Mouse (Mus musculus) adrenal gland, adult 2 months (tissue): ENCODE measurements around the gene Heatr5b. TPM values are rescaled to one million over a fixed set of nuclear protein-coding genes. Genes with fewer than 3 reads are reported as not detected.
A peak's percentile ranks its signal among the peaks of the same experiment; 100 is the strongest.
"Not testable (repeated sequence)": the region's sequence is repeated elsewhere in the genome, so short reads cannot be mapped to it uniquely, and the experiment has no call there.

Experiments used
- DNase-seq: peaks from one replicate; pipeline ENCODE4 v3.0.0; 2021
- long read RNA-seq: library from polyadenylated mRNA; stranded (forward); transcript quantifications from one replicate; pipeline ENCODE4 v2.0.0, GENCODE M21; 2021
- polyA plus RNA-seq: library from polyadenylated mRNA; depleted of rRNA; stranded (reverse); fragments of >200 nt; gene quantifications from 2 replicates; pipeline ENCODE4 v1.2.3, GENCODE M21; 2012; rRNA removed
- total RNA-seq, 2 experiments: library from RNA; stranded (reverse); gene quantifications; 2 replicates each; pipeline ENCODE4 v1.2.3; 2021

Gene Heatr5b
- total RNA-seq (10 to 100 TPM; 34.7 to 40.5 TPM), polyA plus RNA-seq (14.1 and 16.9 TPM in 2 replicates)
- long read RNA-seq, full-length matches to known transcripts, result 3 of 7 reads
- long read RNA-seq, partial matches to known transcripts, result 3 of 7 reads
- long read RNA-seq, other reads (novel, unspliced or antisense), result 1 of 7 reads

DNA sequence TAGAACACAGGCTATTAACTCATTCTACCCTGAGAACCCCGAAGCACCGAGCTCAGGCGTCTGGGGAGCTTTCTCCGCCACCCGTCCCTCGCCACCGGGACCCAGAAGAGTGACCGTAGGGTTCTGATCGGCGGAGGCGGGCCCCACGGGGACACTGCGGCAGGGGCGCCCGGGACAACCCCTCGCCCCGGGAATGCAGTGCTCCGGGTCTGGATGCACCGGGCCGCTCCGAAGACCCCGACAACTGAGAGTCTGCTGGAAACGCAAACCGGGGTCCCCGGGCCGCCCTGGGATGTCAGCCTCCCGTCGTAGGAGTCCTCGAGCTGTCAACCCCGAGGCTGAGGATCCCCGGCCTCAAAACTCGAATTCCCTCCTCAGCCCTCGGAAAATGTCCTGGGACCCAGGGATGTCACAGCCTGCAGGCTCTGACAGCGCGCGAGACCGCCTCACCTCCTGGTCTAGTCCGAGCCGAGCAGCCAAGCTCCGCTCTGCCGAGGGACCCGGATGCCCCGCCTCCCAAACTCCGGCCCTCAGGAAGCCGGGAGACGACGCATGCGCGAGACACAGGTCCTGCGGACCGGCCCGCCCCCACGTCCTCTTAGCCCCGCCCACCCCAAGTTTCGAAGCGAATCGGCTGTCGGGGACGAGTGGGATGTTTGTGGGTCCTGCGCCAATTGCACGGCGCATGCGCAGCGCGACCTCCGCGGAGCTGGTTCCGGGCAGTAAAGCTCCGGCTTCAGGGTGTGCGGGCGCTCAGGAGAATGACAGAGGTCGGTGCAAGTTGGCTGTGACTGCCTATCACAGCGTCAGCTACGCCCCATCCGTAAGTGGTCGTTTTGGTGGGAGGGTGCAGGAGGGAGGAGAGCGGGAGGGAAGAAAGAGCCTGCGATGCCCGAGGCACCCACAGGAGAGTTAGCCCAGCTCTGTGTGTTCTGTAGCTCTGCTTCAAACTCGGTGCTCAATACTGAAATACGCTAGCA is at the start of gene Heatr5b, which contains the start of gene Gpatch11:
Gene Heatr5b, minus strand, starts transcription at position 509 of the 980 bp plus-strand sequence.
Gene Gpatch11, plus strand, starts transcription at position 712 of the 980 bp plus-strand sequence.
- peak; percentile 99 for DNase-seq

DNA sequence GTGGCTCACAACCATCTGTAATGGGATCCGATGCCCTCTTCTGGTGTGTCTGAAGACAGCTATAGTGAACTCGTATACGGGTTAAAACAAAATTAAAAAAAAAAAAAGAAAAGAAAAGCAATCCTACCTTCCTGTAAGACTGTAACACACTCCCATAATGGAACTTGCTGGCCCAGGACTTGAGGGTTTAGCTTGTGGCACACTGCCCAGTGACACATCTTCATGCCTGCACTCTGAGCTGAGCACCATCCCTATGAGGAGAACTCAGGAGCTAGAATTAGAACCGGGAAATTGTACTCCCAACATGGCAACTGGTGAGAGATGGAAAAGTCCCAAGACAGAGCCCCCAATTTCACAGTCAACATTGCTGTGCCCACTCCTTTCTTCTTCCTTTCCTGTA is 48.1 kb upstream of the Heatr5b start:
- no peak for DNase-seq

DNA sequence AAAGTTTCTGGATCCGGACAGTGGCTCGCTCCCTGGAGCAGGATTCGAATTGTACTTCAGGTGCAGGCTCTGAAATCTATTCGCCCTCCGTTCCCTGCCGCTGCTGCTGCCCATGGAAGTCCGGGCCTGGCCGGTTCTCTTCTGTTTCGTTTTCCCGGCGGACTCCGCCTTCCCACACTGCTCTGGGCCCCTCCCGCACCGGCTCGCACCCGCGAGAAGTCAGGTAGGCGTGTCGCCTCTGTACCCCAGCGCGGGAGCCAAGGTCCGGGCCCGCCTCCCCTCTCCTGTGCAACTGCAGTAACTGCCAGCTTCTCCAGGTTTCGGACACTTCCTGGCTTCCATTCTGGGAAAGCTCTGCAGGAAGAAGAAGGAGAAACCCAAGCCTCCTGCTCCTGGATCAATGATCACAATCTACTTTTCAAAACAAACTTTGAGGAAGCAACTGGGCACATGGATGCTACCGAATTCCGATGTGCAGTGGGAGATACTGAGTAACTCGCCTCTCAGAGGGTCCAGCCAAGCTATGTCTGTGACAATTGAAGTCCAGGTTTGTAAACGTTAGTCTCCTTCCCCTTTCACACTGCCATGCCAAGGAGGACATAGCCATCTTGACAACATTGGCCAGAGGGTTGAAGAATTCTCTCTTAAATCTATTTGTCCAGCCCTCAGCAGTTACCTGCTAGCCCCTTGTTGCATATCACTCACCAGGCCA is 47.4 kb upstream of the Heatr5b start, which contains the start of gene Eif2ak2:
Gene Eif2ak2, minus strand, starts transcription at position 173 of the 712 bp plus-strand sequence.
- DNase-seq, result peak; percentile 94

DNA sequence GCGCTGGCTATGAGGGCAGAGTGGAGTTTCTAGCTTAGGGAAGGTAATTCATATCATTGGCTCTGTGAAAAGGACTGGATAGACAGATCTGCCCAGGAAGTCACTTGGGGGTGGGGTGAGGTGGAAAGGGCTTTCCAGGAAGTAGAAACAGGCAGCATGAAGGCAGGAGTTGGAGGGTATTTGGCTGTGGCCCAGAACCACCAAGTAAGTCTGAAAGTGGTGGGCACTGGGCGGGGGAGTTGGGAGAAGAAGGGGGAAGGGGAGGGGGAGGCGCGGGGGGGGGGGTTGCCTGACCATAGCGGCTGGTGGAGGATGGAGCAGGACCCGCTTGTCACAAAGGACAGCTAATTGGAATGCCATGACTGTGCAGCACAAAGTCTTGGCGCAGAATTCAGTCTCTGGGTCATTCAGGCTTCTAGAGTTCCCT is 46.7 kb upstream of the Heatr5b start:
- DNase-seq, result peak; percentile 9

DNA sequence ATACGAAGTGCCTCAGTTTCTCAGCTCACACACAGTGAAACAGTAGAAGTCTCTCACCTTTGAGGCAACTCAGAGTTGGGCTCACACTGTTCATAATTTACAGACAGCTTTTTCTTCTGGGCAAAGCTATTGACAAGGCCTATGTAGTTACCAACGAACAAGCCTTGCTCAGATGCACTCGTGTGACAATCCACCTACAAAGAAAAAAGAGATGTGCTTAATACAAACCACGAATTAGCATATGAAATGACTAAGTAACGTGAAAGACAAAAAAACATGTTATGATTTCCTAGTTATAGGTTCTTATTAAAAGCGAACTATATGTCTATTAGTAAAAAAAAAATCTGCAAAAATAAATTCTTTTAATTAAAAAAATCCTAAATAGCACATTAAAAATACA is 38.7 kb upstream of the Heatr5b start:
- DNase-seq, result no peak

DNA sequence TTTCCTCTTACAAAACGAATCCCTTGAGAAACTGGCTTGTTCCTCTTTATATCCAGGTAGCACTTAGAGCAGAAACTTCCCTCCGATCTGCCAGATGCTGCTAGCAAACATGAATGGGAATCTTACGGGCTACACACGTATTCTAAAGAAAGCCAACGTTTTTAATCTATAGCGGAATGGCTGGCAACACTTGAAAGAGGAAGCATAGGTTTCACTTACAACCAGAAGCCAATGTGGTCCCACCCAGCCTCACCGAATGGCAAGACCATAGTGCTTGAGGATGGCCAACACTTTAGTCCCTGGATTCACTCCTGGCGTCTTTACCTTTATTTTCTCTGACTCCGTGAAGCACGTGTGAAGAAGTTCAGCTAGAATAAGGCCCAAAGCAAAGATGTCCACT is 21.1 kb upstream of the Heatr5b start:
- DNase-seq, result no peak

DNA sequence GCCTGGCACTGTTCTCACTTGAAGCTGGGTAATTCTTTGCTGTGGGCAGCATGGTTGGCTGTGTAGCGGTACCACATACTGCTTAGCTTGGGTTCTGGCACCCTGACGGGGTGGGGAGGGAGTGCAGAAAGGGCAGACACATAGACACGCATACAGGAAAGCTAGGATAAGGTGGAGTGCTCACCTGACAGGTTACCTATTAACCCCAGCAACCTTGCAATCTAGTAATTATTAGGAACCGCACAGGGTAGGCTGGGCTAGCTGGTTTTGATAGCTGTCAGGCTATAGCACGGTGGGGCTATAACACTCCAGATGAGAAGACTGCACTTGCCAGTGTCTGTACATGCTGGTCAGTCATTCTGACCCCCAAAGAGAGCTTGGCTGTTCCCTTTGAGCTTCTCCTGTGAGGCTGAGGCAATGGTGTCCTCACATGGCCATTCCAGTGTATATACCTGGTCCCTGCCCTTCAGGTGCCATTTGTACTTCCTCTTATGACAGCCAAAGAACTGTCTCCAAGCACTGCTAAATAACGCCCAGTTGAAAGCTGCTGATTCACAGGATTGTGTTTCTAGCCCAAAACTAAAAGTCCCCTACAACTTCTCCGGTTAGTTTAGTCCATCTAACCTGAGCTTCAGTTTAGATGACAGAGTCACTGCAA is 7.2 kb upstream of the Heatr5b start:
- DNase-seq, result no peak

DNA sequence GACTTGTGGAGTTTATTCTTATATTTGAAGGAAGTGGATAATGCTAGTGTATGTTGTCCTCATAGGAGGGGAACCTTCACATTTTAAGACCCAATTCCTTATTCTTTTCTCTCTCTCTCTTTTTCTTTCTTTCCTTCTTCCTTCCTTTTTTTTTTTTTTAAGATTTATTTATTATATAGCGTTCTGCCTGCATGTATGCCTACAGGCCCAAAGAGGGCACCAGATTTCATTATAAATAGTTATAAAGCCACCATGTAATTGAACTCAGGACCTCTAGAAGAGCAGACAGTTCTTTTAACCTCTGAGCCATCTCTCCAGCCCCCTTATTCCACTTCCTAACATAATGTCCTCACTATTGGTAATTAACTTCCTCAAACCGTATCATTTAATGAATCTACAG is 892 bp upstream of the Heatr5b start:
- DNase-seq, result no peak

DNA sequence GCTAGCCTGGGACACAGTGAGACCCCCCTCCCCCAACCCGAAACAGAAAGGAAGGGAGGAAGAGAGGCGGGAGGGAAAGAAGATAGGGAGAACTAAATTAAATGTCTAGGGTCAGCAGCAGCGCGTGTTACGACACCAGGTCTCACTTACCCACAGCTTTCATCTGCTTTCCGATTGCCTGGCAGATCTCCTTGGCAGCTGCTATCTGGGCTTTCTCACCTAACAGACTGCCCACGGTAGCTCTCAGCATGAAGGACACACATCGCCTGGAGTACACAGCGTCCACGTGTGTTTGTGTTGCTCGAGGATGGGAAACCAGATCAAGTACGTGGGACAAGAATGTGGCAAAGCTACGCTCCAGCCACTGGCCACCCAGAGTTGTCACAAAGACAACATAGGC is 10.8 kb downstream of the Heatr5b start:
- no peak for DNase-seq

DNA sequence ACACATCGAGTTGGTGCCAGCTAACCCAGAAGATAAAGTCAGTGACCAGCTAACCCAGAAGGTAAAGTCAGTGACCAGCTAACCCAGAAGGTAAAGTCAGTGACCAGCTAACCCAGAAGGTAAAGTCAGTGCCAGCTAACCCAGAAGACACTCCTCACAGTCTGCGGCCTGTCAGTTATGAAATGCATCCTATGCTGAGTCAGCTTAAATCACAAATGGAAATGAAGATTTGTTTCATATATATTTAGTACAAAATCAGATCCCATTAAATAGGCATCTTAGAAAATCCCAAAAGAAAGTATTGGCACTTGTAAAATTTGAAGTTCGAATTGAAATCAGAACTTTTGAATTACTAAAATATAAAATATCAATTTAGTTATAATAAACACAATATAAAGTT is 25.6 kb downstream of the Heatr5b start:
- no peak for DNase-seq

DNA sequence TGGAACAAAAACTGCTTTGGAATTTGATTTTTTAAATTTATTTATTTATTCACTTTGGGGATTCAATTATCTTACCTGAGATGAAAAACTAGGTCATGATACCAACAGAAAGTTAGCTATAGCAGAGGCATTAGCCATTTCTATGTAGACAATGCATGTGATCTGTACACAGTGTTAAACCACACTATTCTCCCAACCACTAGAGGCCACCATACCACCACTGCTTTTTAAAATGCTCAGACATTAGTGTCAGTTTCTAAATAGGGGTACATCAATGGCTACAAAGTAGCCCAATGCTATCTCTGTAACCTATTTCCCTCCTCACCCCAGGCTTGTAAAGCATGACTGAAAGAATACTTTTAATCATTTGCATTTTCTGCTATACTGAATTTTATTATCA is 26.1 kb downstream of the Heatr5b start:
- DNase-seq, result no peak

DNA sequence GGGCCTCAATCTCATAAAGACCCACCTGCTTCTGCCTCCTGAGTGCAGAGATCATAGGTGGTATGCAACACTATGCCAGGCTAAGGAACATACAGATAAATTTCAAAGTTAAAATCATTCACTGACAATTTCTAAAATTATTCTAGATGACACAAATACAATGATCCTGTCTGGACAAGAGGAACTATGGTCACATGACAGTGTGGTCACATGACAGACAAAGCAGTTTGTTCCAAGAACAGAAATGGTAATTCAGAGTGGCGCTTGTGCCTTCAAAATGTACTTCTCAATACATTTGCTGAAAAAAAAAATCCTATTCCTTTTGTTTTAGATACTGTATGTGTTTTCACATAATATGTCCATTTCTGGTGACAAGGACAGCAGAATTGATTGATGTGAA is 37.9 kb downstream of the Heatr5b start:
- DNase-seq, result no peak

DNA sequence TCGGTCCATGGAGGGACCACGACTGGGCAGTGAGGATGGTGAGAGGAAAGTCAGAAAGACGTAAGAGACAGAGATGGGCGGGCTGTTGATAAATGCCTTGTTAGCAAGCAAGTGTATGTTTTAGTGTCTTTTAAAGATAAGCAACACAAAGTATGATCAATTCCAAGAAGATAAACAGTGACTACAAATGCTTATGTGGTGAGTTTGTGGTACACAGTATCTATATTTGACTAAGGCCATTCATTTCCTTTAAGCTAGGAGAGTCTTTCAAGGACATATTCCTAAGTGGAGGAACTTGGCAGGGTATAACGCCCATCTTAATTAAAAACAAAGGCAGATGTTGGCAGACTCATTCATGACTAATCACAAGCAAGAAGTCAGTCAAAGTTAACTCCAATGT is 40.8 kb downstream of the Heatr5b start:
- no peak for DNase-seq

DNA sequence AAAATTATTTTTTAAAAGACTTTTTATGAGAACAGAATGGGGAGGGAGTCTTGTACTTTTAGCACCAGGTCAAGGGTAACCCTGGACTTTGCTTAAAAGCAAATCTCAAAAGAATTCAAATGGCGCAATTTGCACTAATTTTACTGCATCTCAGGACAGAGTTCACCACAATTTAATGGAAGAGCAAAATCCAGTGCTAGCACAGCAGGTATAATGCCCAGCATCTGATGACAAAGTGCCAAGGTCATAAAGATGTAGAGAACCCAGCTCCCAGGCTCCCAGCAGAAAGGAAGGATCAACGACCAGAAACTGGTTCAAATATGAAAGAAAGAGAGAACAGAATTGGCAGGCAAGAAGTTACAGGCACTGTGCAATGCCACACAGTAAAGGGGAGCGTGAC is 43.0 kb downstream of the Heatr5b start:
- no peak for DNase-seq

DNA sequence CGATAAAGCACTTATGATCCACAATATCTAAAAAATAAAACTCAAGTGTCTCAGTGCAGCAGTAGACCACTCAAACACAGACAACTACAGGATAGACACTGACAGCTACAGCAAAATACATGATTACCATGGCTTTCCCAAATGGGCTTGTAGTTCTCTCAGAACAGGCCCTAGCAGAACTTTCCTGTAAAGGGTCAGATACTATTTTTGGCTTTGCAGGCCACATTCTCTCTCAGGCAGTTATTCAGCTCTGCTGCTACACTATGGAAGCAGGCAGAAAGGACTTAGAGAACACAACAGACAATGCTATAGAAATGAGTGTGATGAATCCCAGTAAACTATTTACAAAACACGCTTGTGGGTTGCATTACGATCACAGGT is 43.5 kb downstream of the Heatr5b start:
- DNase-seq, result no peak

DNA sequence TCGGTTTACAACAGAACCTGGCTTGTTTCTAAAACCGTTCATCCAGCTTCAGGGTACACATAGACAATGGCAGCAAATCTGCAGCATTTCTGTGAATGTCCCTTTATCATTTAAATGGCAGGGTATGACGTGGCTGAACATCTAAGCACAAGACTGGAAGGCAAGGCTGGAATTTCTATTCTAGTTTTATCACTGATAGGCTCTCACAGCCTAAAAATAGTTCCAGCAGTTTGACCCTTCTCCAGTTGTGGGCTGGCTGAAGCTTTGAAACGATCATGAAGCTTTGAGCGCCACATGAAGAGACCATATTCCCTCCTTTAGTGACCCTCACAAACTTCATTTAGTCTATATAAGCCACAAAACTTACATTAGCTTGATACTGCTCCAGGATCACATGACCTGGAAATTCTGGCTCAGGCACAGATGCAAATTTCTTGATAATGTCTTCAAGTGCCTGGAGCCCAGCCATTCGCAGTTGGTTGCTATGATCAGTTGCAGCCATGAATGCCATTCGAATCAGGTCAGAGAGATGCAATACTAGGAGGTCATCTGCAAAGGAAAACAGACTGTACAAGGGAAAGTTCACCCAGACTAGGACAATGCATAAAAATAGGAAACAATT is 44.0 kb downstream of the Heatr5b start:
- DNase-seq, result no peak

DNA sequence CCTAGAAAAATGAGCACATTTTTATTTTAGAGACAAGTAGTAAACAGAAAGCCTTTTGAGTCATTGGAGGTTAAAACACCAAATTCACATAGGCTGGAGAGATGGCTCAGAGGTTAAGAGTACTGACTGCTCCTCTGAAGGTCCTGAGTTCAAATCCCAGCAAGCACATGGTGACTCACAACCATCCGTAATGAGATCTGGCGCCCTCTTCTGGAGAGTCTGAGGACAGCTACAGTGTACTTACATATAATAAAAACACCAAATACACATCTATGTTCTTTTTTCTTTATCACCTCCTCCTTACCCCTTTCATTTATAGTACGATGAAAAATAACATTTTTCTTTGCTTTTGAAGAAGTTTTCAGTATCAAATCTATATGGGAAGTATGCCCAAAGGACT is 46.9 kb downstream of the Heatr5b start:
- DNase-seq, result not testable (repeated sequence)

DNA sequence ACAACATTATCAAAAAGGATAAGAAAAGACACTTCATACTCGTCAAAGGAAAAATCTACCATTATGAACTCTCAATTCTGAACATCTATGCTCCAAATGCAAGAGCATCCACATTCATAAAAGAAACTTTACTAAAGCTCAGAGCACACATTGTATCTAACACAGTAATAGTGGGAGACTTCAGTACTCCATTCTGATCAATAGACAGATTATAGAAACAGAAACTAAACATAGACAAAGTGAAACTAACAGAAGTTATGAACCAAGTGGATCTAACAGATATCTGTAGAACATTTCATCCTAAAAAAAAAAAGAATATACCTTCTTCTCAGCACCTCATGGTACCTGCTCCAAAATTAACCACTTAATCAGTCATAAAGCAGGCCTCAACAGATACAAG is 56.4 kb downstream of the Heatr5b start:
- no peak for DNase-seq

DNA sequence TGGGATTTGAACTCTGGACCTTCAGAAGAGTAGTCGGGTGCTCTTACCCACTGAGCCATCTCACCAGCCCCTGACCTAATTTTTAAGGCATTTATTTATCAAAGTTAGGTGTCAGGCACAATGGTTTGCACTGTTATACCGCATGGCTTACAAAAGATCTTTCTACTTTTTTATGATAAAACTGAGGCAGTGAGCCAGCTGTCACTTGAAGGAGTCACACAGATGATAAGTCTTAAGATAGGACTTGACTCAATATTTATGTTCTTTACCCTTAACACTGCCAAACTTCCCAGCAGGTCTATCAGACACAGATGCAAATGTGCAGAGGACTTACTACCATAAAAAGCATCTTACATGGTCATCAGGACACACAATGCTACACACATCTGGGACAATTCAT is 62.8 kb downstream of the Heatr5b start:
- no peak for DNase-seq

DNA sequence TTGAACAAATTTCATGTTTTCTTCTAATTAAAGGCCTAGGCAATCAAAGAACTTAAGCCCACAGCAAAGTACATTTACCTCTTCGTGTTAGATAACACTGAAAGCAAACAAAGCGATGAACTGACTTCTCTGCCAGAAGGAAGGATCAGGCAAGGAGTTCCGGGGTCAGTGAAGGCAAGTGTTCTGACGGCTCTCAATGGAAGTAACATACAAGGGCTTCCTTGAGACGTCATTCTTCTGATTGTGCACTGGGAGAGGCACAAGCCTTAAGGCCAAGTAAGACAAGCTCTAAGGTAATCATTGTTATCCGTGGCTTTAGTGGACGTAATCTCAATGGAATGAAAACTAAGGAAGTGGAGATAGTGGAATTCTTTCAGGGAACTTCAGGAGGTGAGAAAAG is 64.2 kb downstream of the Heatr5b start:
- DNase-seq, result no peak

DNA sequence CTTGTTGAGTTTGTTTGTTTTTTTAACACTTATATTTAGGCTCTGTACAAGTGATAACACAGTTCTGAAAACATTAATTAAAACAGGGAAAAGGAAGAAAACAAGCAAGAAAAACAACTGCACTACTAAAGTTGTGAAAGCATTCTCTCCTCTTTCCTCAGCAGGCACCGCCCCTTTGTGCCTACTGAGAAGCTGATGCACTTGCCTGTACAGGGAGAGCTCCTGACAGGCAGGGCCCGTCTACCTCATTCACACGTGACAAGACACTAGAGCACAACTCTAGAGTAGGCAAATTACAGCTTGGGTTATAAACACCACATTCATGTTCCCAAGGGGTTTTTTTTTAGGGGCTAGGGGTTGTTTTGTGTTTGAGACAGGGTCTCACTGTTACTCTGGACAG is 65.8 kb downstream of the Heatr5b start:
- no peak for DNase-seq

DNA sequence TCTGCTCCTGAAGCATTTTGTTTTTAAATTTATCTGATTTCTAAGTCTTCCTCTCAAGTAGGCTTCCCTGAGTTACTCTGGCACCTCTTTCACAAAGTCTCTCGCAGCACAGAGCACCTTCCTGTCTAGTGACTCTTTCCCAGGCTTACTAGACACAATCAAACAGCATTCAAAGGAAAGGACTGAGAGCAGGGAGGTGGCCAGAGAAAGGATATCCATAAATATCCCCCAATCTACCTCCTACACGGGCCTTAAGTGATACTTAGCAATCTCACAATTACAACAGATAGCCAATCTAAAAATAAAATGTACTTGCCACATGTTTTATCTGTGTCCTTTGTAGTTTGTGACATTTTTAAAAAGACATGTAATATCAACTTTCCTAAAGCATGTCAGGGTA is 66.2 kb downstream of the Heatr5b start:
- no peak for DNase-seq
